Mouse (Mus musculus): ENCODE measurements around the gene Tbx1. TPM values are rescaled to one million over a fixed set of nuclear protein-coding genes. Genes with fewer than 3 reads are reported as not detected.
A peak's percentile ranks its signal among the peaks of the same experiment; 100 is the strongest.

The Tbx1 gene
- total and polyA plus RNA-seq, 3 experiments = not detected

DNA sequence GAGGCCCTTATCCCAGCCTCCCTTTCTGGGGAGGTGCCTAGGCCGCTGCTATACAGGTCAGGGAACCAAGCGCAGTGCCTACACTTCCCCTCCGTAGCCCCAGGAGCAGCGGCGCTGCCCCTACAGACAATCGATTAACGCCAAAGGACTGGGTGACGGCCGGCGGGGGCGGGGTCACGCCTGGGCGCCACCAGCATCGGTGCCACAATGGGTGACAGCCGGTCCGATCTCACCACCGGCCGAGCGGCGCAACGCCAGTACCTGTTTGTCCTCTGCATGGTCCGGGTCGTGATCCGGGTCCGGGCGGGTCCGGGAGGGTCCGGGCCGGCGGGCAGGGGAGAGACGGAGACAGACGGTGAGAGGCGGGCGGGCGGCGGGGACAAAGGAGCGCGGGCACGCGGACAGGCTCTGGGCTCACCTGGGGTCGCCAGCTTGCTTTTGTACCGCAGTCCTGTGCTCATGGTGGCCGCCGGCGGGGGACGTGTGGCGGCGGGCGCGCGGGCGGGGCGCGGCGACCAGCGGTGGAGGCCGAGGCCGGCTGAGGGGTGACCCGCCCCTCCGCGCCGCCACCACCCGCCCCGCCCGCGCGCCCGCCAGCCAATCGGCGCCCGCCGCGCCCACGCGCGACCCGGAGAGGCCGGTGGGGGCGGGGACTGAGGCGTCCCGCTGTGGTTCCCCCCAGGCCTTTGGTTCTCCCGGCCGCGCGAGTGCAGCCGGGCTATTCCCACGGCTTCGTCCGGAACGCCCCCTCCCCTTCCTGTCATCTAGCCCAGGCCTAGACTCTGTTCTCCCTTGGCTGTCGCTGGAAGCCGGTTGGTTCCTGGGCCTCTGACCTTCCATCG lies 39.1 kb upstream of the Tbx1 start, which contains the start of gene Sept5 (continued):
- TF ChIP-seq POLR2A (IDR thresholded peaks at IDR 0.05; ENCODE audit: control insufficient read depth in 1 of 2, insufficient read depth in 1 of 2, low read depth in 1 of 2, low read length in 2 of 2, poor library complexity in 1 of 2) (peak; percentile 28 to 30; a peak in 1 of 4 replicates), MEF2A (IDR thresholded peaks at IDR 0.05; ENCODE audit: extremely low read depth, insufficient replicate concordance, low read depth, low read length, poor library complexity, severe bottlenecking) (no peak), JUND (IDR thresholded peaks at IDR 0.05; ENCODE audit: low read depth, low read length) (no peak), ETS1 (IDR thresholded peaks at IDR 0.05; ENCODE audit: low read depth, low read length) (no peak), MXI1 (IDR thresholded peaks at IDR 0.05; ENCODE audit: low read depth, low read length) (0 out of 2 replicates have a peak, but pooled peaks have one; percentile 19), CHD1 (IDR thresholded peaks at IDR 0.05; ENCODE audit: low read depth, low read length) (no peak), RCOR1 (IDR thresholded peaks at IDR 0.05; ENCODE audit: low read depth, low read length) (no peak), ELF1 (IDR thresholded peaks at IDR 0.05; ENCODE audit: low read depth, low read length) (no peak), NRF1 (IDR thresholded peaks at IDR 0.05; ENCODE audit: insufficient read depth, low read depth, low read length, poor library complexity, severe bottlenecking) (no peak), NELFE (IDR thresholded peaks at IDR 0.05; ENCODE audit: low read depth, low read length) (peak; percentile 16), RAD21 (IDR thresholded peaks at IDR 0.05; ENCODE audit: low read depth, low read length) (no peak), TCF12 (IDR thresholded peaks at IDR 0.05; ENCODE audit: low read depth, low read length) (0 out of 2 replicates have a peak, but pooled peaks have one; percentile 3)

GRCm38 (mm10) chr16:18628948-18629340 lies 38.5 kb upstream of the Tbx1 start:
- Histone ChIP-seq H3K4me3 (ENCODE audit: control insufficient read depth in 1 of 2, insufficient read depth in 1 of 2, low read depth in 2 of 2, low read length in 2 of 2) (peak overlapping the region; percentile 56 to 98), H3K4me1 (ENCODE audit: control insufficient read depth in 1 of 2, insufficient read depth in 2 of 2, low read length in 2 of 2) (peaks cover 4 to 20% of the 10 kb centered on the region in 2 experiments), H3K27me3 (ENCODE audit: control insufficient read depth in 1 of 2, insufficient read depth in 2 of 2, low read length in 2 of 2) (0 out of 4 replicates have a peak, but pooled peaks cover 0 to 1% of the 10 kb centered on the region in 2 experiments), H3K36me3 (ENCODE audit: control insufficient read depth in 1 of 2, insufficient read depth in 2 of 2, low read length in 2 of 2) (peaks cover 0 to 7% of the 10 kb centered on the region in 2 experiments; a peak in 2 of 4 replicates), H3K9ac (ENCODE audit: control insufficient read depth, low read depth, low read length, poor library complexity, severe bottlenecking) (peak overlapping the region; percentile 70), H3K27ac (ENCODE audit: control insufficient read depth, low read depth, low read length) (no peak overlapping the region), H3K9me3 (replicated peaks; ENCODE audit: insufficient read depth, low read length) (no peaks in the 10 kb centered on the region), H3K79me2 (ENCODE audit: control insufficient read depth, insufficient read depth, low read length, poor library complexity) (peaks cover 1% of the 10 kb centered on the region; the same call in 1 of the 2 replicates)
- DNase-seq (ENCODE audit: low read depth, low spot score) = peak; percentile 31
- TF ChIP-seq CHD2 (IDR thresholded peaks at IDR 0.05; ENCODE audit: low read length) (no peak), ZKSCAN1 (IDR thresholded peaks at IDR 0.05; ENCODE audit: low read depth, low read length) (no peak), KAT2A (conservative IDR thresholded peaks at IDR 0.05; ENCODE audit: low read depth, low read length) (no peak), NRF1 (IDR thresholded peaks at IDR 0.05; ENCODE audit: insufficient read depth, low read depth, low read length, poor library complexity, severe bottlenecking) (no peak), RAD21 (IDR thresholded peaks at IDR 0.05; ENCODE audit: low read depth, low read length) (no peak)
